Mouse (Mus musculus) limb, embryonic 15.5 days (tissue): ENCODE data around the gene Rpl19. TPM values are rescaled to one million over a fixed set of nuclear protein-coding genes. Genes with fewer than 3 reads are reported as not detected.

Source experiments
- ATAC-seq: fragments of 200-750 bp; cut with Nextera tagmentation; 2 replicates; pipeline ENCODE4 v1.8.0; 2017; ENCODE audit warnings: low read depth, moderate TSS enrichment; ENCODE audit not compliant: insufficient number of reproducible peaks, low FRiP score, low TSS enrichment
- H3K27ac ChIP-seq: fragments of 300-500 bp; sonication (generic); 2 replicates; pipeline ENCODE4 v1.5.1; 2015; ENCODE audit warnings: moderate library complexity, mild to moderate bottlenecking, inconsistent platforms
- H3K27me3 ChIP-seq: fragments of 300-500 bp; sonication (generic); 2 replicates; pipeline ENCODE4 v1.6.1; 2015; ENCODE audit warnings: inconsistent platforms
- H3K36me3 ChIP-seq: fragments of 300-500 bp; sonication (generic); 2 replicates; pipeline ENCODE4 v1.6.1; 2015; ENCODE audit warnings: inconsistent platforms
- H3K4me1 ChIP-seq: fragments of 300-500 bp; sonication (generic); 2 replicates; pipeline ENCODE4 v1.6.1; 2015; ENCODE audit warnings: inconsistent platforms
- H3K4me2 ChIP-seq: fragments of 300-500 bp; sonication (generic); 2 replicates; pipeline ENCODE4 v1.6.1; 2015; ENCODE audit warnings: mild to moderate bottlenecking, inconsistent platforms
- H3K4me3 ChIP-seq: fragments of 300-500 bp; sonication (generic); 2 replicates; pipeline ENCODE4 v1.5.1; 2015; ENCODE audit warnings: mild to moderate bottlenecking, inconsistent platforms
- H3K9ac ChIP-seq: fragments of 300-500 bp; sonication (generic); 2 replicates; pipeline ENCODE4 v1.6.1; 2015; ENCODE audit warnings: inconsistent platforms
- H3K9me3 ChIP-seq: fragments of 300-500 bp; sonication (generic); 2 replicates; pipeline ENCODE4 v1.6.1; 2016; ENCODE audit warnings: inconsistent platforms
- WGBS: fragments of 180-500 bp; shearing (Covaris S2); methylation state at CpG from one replicate; pipeline ENCODE4 v1.1.7; 2015; 5-methylcytosine and 5-hydroxymethylcytosine counted together
- polyA plus RNA-seq: library from polyadenylated mRNA; unstranded; fragments of >200 nt; fragmentation: Nextera tagmentation; extraction: Ambion mirVana; gene quantifications from 2 replicates; pipeline ENCODE4 v1.2.1, GENCODE M21; 2015

Gene Rpl19
- 1,005 and 1,062 TPM in 2 replicates for polyA plus RNA-seq

DNA sequence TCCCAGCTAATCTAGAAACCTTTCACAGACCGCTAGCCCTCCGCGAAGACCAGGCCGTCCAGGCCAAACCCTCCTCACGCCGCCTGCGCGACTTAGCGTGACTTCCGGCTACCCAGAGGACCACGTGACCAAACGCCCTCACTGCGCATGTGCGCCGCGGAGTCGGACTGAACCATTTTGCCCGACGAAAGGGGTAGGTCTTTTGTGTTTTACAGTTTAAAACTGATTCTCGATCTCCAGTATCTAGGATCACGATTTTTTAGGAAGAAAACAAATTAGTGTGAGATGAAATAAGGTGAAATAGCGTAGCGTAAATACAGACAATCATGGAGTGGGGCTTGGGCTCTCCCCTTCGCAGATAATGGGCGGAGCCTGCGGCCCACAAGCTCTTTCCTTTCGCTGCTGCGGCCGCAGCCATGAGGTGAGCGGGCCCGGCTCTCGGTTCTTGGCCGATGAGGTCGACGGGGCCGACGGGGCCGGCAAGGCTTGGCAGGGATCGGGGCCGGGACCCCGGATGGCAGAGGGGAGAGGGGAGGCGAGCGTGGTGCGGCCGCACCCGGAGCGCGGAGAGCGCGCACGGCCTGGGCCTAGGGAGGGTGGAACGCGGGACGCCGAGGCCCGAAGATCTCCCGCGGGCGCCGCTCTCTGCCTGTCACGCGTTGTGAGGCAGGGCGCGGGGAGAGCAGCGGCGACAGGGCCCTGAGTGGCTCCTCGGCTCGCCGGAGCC lies at the start of gene Rpl19:
TSS of gene Rpl19 (plus strand) at position 141 of the 727 bp plus-strand sequence.
- peaks cover 18% of the 10 kb centered on the region for H3K4me1 ChIP-seq
- no peaks in the 10 kb centered on the region for H3K9me3 ChIP-seq
- peak; percentile 75 for ATAC-seq
- peak within 1 kb of the TSS; percentile 87 for H3K27ac ChIP-seq
- peak within 1 kb of the TSS; percentile 99 for H3K9ac ChIP-seq
- peaks cover 35% of the 10 kb centered on the region for H3K36me3 ChIP-seq
- H3K4me3 ChIP-seq: peak within 1 kb of the TSS; percentile 83
- no peaks in the 10 kb centered on the region for H3K27me3 ChIP-seq
- WGBS: under 1% methylated on average over 67 of the region's 69 CpGs
- peak within 1 kb of the TSS; percentile 67 for H3K4me2 ChIP-seq

DNA sequence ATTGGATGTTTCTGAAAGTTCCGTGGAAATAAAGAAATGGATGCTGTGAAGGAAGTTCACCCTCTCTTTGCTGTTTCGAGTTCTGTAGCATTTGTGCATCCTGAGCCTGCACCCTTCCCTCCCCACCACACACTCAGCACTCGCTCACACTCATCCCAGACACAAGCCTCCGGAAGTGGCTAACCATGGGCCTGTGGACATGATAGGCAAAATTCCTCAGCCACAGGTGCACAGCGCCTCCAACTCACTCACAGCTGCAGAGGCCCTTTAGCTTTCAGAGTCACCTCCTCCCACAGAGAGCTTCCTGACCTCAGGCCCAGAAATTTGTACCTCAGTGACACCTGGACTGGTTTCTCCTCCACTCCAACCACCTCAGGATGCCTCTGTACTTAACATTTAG lies 48.7 kb upstream of the Rpl19 start:
- peaks cover 19% of the 10 kb centered on the region for H3K4me1 ChIP-seq
- no peak for ATAC-seq
- H3K4me2 ChIP-seq: no peak overlapping the region
- H3K36me3 ChIP-seq: no peaks in the 10 kb centered on the region
- no peaks in the 10 kb centered on the region for H3K9me3 ChIP-seq
- no peak overlapping the region for H3K27ac ChIP-seq
- H3K9ac ChIP-seq: no peak overlapping the region
- 73% methylated on average over 5 of the region's 5 CpGs for WGBS
- no peak overlapping the region for H3K4me3 ChIP-seq
- H3K27me3 ChIP-seq: no peaks in the 10 kb centered on the region; the same call in 1 of the 2 replicates

DNA sequence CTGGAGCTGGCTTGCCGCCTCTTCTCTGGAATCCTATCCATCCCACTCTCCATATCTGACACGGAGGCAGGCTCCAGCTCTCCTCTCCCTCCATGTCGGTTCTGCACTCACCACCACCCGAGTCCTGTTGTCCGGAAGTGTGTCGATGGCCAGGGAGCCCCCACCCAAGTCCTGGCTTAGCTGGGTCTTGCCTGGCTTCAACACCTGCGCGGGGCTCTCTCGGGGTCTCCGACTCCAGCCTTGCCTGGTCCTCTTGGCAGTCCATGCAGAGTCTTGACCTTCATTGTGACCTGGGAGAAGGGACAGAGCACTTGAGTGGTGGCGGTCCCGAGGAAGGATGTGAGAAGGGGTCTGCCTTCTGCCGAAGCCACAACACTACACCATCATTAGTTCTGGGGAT lies 48.1 kb upstream of the Rpl19 start:
- no peak overlapping the region for H3K4me3 ChIP-seq
- 83% methylated on average over 13 of the region's 13 CpGs for WGBS
- H3K27ac ChIP-seq: no peak overlapping the region
- H3K27me3 ChIP-seq: no peaks in the 10 kb centered on the region; the same call in 1 of the 2 replicates
- no peaks in the 10 kb centered on the region for H3K9me3 ChIP-seq
- H3K36me3 ChIP-seq: no peaks in the 10 kb centered on the region
- H3K9ac ChIP-seq: no peak overlapping the region
- H3K4me2 ChIP-seq: no peak overlapping the region
- no peak for ATAC-seq
- peaks cover 19% of the 10 kb centered on the region for H3K4me1 ChIP-seq

DNA sequence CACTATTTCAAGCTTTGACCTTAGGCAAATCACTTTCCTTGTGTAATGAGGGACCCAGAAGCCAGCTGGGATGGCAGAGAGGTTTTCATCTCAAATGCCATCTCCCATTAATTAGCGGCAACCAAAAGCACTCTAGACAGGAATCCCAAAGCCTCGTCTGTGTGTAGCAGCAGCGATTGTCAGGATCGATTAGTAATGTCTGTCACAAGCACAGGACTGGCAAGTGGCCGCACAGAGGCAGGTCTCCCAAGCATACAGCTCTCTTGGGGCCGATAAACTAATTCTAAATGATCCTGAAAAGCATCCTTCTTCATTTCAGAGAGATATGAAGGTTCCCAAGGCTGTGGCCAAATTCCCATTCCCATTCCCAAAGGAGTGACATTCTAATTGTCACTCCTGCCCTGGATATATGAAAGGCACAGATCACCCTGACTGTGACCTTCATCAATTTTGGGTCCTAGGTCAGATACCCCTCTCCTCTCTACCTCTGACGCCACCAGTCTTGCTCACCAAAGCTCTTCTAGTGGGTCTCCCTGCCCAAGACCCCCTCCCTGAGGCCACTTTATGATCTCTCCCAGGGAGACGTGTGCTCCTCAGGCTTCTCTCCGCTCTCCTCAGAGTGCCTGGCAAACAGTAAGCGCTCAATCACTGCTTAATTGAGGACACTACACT lies 46.5 kb upstream of the Rpl19 start:
- Histone ChIP-seq H3K27me3 (peaks cover 8% of the 10 kb centered on the region), H3K9me3 (no peaks in the 10 kb centered on the region), H3K4me3 (no peak overlapping the region), H3K4me1 (peaks cover 19% of the 10 kb centered on the region), H3K36me3 (no peaks in the 10 kb centered on the region), H3K27ac (0 out of 2 replicates have a peak overlapping the region, but pooled peaks have one; percentile 11), H3K9ac (no peak overlapping the region), H3K4me2 (no peak overlapping the region)
- 51% methylated on average over 10 of the region's 10 CpGs for WGBS
- no peak for ATAC-seq

DNA sequence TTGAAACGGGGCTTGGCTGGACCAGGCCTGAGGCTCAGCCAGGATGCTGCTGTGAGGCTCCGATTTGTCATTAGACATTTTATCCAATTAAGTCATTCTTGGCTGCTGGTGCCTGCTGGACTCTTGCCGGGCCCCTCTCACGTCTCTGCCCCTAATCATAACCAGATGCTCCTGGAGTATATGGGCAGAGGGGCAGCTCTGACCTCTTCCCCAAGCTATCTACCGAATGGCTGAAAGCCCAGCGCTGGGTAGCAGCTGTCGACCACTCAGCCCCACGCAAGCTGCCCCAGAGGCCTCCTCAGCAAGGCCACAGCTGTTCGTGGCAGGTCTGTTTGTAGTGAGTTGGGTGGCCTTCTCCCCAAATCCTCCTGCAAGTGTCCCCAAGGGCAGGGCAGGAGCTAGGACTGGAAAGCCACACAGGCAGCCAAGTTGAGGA lies 46.0 kb upstream of the Rpl19 start:
- Histone ChIP-seq H3K4me3 (no peak overlapping the region), H3K9me3 (no peaks in the 10 kb centered on the region), H3K36me3 (no peaks in the 10 kb centered on the region), H3K27ac (peak overlapping the region; percentile 11; the same call in 1 of the 2 replicates), H3K4me2 (0 out of 2 replicates have a peak overlapping the region, but pooled peaks have one; percentile 20), H3K27me3 (peaks cover 14% of the 10 kb centered on the region), H3K9ac (no peak overlapping the region), H3K4me1 (peaks cover 19% of the 10 kb centered on the region)
- peak; percentile 43; the same call in 1 of the 2 replicates for ATAC-seq
- WGBS: 19% methylated on average over 9 of the region's 9 CpGs

DNA sequence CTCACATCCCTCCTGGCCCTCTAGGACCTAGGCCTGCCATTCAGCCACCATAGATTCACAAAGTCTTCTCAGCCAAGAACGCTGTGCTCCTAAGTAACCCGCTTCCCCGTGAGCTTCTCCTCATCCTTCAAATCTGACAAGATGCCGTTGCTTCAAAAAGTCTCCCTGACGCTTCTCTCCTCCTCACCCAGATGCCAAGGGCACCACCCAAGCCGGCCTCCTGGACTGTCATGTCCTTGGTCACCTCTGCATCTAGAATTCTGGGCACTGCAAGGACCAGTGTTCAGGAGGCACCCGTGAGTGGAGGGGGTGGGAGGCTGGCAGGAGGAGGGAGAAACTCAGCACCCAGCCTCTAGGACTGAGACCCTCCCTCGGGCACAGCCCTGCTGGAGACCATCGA lies 43.8 kb upstream of the Rpl19 start:
- ATAC-seq: no peak
- Histone ChIP-seq H3K9me3 (no peaks in the 10 kb centered on the region), H3K4me1 (peaks cover 38% of the 10 kb centered on the region), H3K4me3 (no peak overlapping the region), H3K9ac (no peak overlapping the region), H3K36me3 (no peaks in the 10 kb centered on the region), H3K4me2 (no peak overlapping the region), H3K27me3 (peaks cover 27% of the 10 kb centered on the region), H3K27ac (no peak overlapping the region)
- 89% methylated on average over 9 of the region's 9 CpGs for WGBS

DNA sequence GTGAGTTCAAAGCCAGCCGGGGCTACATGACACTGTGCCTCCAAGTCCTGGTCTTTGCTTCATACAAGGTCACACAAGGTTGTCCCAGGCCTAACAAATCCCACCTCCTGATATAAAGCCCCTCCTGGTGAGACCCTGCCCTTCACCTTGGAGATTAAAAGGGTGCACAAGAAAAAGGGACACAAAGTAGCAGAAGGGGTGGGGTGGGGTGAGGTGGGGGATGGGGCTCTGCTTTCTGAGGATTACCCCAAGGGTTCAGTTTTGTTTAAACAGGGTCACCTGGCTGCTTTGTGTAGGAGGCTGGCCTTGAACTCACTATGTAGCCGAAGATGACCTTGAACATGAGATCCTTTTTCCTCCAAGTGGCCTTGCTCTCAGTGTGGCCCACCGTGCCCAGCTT lies 43.0 kb upstream of the Rpl19 start:
- no peak overlapping the region for H3K4me3 ChIP-seq
- no peak overlapping the region for H3K9ac ChIP-seq
- H3K4me1 ChIP-seq: peaks cover 38% of the 10 kb centered on the region
- no peaks in the 10 kb centered on the region for H3K9me3 ChIP-seq
- ATAC-seq: no peak
- H3K4me2 ChIP-seq: no peak overlapping the region
- no peak overlapping the region for H3K27ac ChIP-seq
- H3K36me3 ChIP-seq: no peaks in the 10 kb centered on the region
- 93% methylated on average over 3 of the region's 3 CpGs for WGBS
- H3K27me3 ChIP-seq: peaks cover 27% of the 10 kb centered on the region

DNA sequence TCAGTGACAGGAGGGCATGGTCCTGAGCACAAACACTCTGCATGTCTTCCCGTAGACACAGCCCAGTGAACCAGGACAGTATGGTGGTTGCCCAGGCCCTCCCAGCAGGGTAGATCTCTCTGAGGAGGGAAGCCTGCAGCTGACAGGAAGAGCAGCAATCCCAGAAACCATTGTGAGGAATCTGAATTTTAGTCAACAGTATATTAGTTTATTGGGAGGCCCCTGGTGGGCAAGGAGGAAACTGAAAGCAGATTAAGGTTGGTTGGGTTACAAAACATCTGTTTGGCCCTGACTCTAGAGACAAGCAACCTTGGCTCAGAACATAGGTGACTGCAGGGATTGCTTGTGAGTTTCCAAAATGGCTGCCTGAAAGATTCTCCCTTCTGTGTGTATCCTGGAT lies 42.5 kb upstream of the Rpl19 start:
- Histone ChIP-seq H3K9me3 (no peaks in the 10 kb centered on the region), H3K4me2 (no peak overlapping the region), H3K27ac (no peak overlapping the region), H3K27me3 (peaks cover 27% of the 10 kb centered on the region), H3K4me1 (peaks cover 39% of the 10 kb centered on the region), H3K4me3 (no peak overlapping the region), H3K9ac (no peak overlapping the region), H3K36me3 (no peaks in the 10 kb centered on the region)
- WGBS: 71% methylated on average over 1 of the region's 1 CpGs
- no peak for ATAC-seq

DNA sequence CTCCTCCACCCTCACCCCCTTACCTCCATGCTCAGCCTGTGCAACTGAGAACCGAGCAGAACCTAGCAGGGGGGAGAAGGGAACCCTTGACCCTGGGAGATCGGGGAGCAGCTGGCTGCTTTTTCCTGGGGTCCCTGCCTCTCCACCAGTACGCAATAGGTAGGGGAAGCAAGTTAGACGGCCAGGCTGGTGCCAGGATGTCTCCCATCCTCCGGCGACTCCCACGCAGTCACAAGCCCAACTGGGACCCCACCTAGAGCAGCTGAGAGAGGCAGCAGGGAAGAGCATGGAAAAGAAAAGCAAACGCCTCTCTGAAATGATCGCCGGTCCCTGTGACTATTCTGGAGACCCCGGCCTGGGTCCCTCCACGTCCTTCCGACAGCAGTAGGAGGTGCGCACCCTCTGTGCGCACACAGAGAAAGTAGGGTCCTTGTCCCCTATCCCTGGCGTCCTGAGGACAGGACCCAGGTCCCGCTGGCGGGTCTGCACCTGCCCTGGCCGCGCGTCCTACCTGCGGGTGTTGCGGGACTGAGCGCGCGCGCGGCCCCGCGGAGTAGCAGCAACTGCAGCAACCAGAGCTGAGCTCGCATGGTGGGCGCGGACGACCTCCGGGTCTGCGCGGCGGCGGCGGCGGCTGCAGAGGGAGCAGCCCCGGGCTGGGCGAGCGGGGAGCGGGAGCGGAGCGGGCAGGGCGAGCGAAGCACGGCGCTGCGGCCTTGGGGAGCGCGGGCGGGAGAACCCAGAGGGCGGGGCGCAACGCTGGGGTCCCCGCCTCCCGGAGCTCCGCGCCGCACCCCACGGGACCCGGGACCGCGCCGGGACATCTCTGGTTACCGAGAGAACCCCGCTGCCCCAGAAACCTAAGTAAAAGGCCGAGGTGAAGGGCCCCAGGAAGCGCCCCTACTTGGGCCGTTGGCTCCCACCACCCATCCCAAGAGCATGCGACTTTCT lies 40.5 kb upstream of the Rpl19 start, which contains the start of gene Plxdc1:
TSS of gene Plxdc1 (minus strand) at position 718 of the 951 bp plus-strand sequence.
- WGBS: 3% methylated on average over 56 of the region's 74 CpGs
- Histone ChIP-seq H3K36me3 (no peaks in the 10 kb centered on the region), H3K4me1 (peaks cover 44% of the 10 kb centered on the region), H3K4me3 (peak within 1 kb of the TSS; percentile 65), H3K27me3 (peaks cover 27% of the 10 kb centered on the region), H3K9ac (peak within 1 kb of the TSS; percentile 45), H3K27ac (no peak within 1 kb of the TSS), H3K4me2 (peak within 1 kb of the TSS; percentile 93), H3K9me3 (no peaks in the 10 kb centered on the region)
- no peak for ATAC-seq

DNA sequence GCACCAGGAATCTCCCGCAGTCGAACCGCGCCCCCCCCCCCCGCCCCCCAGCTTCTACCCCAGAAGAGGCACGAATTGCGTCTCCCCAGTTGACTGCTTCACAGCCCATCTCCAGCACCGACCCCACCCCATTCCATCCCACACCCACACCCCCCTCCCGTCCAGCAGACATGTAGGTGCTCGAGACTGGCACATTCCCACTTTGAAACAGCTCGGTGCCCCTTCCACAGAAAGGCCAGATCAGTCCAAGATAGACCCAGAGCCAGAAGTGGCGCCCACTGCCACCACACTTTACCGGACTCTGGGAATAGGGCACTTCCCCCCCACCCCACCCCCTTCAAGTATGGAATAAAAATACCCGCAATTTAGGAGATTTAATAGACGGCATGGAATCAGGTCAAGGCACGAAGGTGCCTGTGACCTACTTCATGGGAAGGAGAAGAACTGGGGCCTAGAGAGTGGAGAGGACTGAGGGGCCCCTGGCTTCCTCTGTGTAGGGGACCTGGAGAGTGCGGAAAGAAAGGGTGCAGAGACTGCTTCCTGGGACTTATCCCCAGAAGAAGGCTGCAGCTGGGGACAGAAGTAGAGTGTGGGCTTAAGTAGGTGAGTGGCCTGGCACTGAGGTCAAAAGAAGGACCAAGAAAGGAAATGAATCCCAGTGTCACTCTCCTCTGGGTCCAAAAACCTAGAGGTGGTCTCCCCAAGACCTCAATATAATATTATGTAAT lies 39.6 kb upstream of the Rpl19 start:
- Histone ChIP-seq H3K4me1 (peaks cover 36% of the 10 kb centered on the region), H3K4me3 (peak overlapping the region; percentile 65), H3K27me3 (peaks cover 27% of the 10 kb centered on the region), H3K9ac (peak overlapping the region; percentile 45; the same call in 1 of the 2 replicates), H3K36me3 (no peaks in the 10 kb centered on the region), H3K27ac (no peak overlapping the region), H3K4me2 (peak overlapping the region; percentile 93), H3K9me3 (no peaks in the 10 kb centered on the region)
- 30% methylated on average over 13 of the region's 17 CpGs for WGBS
- no peak for ATAC-seq
